Mouse (Mus musculus) CD8-positive naive resting alpha-beta T cell, adult 2 months (primary cell): ENCODE results near the gene Dusp1.

Experiments
- DNase-seq, 2 experiments: peaks; one replicate each; pipeline ENCODE4 v3.0.0; 2022; ENCODE audit warnings: low read depth in 2 of 2, low spot score in 2 of 2

Dusp1 gene

GRCm38 (mm10) chr17:26506031-26506641, 55.8 kb downstream of the Dusp1 start:
- DNase-seq, result no peak

GRCm38 (mm10) chr17:26505181-26505581, 56.7 kb downstream of the Dusp1 start:
- no peak for DNase-seq

GRCm38 (mm10) chr17:26503981-26504671, 57.8 kb downstream of the Dusp1 start:
- no peak for DNase-seq

- peak; percentile 79 to 82 for DNase-seq
Measured at GRCm38 (mm10) chr17:26502808-26503671, 58.9 kb downstream of the Dusp1 start.

- DNase-seq, result no peak
Measured at GRCm38 (mm10) chr17:26501826-26502225, 60.1 kb downstream of the Dusp1 start.

- no peak for DNase-seq
Measured at GRCm38 (mm10) chr17:26498626-26499025, 63.3 kb downstream of the Dusp1 start.

GRCm38 (mm10) chr17:26497416-26497923, 64.5 kb downstream of the Dusp1 start:
- no peak for DNase-seq

GRCm38 (mm10) chr17:26494642-26495468, 67.1 kb downstream of the Dusp1 start:
- no peak for DNase-seq

GRCm38 (mm10) chr17:26492246-26492645, 69.7 kb downstream of the Dusp1 start:
- no peak for DNase-seq

GRCm38 (mm10) chr17:26490910-26491309, 71.0 kb downstream of the Dusp1 start:
- no peak for DNase-seq

GRCm38 (mm10) chr17:26490072-26490471, 71.9 kb downstream of the Dusp1 start:
- DNase-seq, result no peak

GRCm38 (mm10) chr17:26488711-26489403, 73.1 kb downstream of the Dusp1 start:
- no peak for DNase-seq

- no peak for DNase-seq
Measured at GRCm38 (mm10) chr17:26487917-26488316, 74.0 kb downstream of the Dusp1 start.

GRCm38 (mm10) chr17:26487266-26487665, 74.7 kb downstream of the Dusp1 start:
- no peak for DNase-seq

GRCm38 (mm10) chr17:26484626-26485421, 77.1 kb downstream of the Dusp1 start:
- no peak for DNase-seq

- DNase-seq, result no peak
Measured at GRCm38 (mm10) chr17:26480956-26481355, 81.0 kb downstream of the Dusp1 start.

GRCm38 (mm10) chr17:26479619-26480018, 82.3 kb downstream of the Dusp1 start:
- no peak for DNase-seq

GRCm38 (mm10) chr17:26478672-26479071, 83.3 kb downstream of the Dusp1 start:
- DNase-seq, result no peak

- DNase-seq, result no peak
Measured at GRCm38 (mm10) chr17:26476871-26477270, 85.1 kb downstream of the Dusp1 start.
